Mouse (Mus musculus) adrenal gland, adult (tissue): ENCODE results near the gene Eif3k.
"Not testable (repeated sequence)": the region's sequence is repeated elsewhere in the genome, so short reads cannot be mapped to it uniquely, and the experiment has no call there.

Source experiments
- DNase-seq, 2 experiments: peaks; one replicate each; pipeline ENCODE4 v3.0.0; 2022 to 2023; ENCODE audit warnings: low spot score in 1 of 2; ENCODE audit not compliant: inconsistent age in 2 of 2

Eif3k gene

GRCm38 (mm10) chr7:28990766-28991273, 9.2 kb upstream of the Eif3k start:
- no peak for DNase-seq

GRCm38 (mm10) chr7:28985207-28985606, 3.5 kb upstream of the Eif3k start:
- no peak for DNase-seq

- no peak for DNase-seq
These were observed 2.8 kb upstream of the Eif3k start for GRCm38 (mm10) chr7:28984452-28984851.

GRCm38 (mm10) chr7:28983849-28984248, 2.2 kb upstream of the Eif3k start:
- DNase-seq, result no peak

- peak; percentile 38 to 47 for DNase-seq
These were observed 1.5 kb upstream of the Eif3k start for GRCm38 (mm10) chr7:28983141-28983564.

- peak in 1 of 2 experiments; percentile 57 for DNase-seq
These were observed 780 bp upstream of the Eif3k start for GRCm38 (mm10) chr7:28982274-28983013.

- DNase-seq, result no peak
These were observed 4.1 kb downstream of the Eif3k start for GRCm38 (mm10) chr7:28977556-28977955.

- DNase-seq, result peak; percentile 33 to 66
These were observed 8.6 kb downstream of the Eif3k start for GRCm38 (mm10) chr7:28973025-28973424.

- DNase-seq, result peak; percentile 76 to 90
These were observed 9.1 kb downstream of the Eif3k start for GRCm38 (mm10) chr7:28972542-28972985.

GRCm38 (mm10) chr7:28971770-28972269, 9.8 kb downstream of the Eif3k start:
- DNase-seq, result peak; percentile 74 to 87

- peak; percentile 66 to 71 for DNase-seq
These were observed 10.6 kb downstream of the Eif3k start for GRCm38 (mm10) chr7:28971029-28971428.

GRCm38 (mm10) chr7:28969672-28970394, 11.8 kb downstream of the Eif3k start:
- peak; percentile 21 to 60 for DNase-seq

GRCm38 (mm10) chr7:28969271-28969670, 12.4 kb downstream of the Eif3k start:
- DNase-seq, result no peak

- not testable (repeated sequence) for DNase-seq
These were observed 13.5 kb downstream of the Eif3k start for GRCm38 (mm10) chr7:28968120-28968519.

- DNase-seq, result peak in 1 of 2 experiments; percentile 60
These were observed 14.7 kb downstream of the Eif3k start for GRCm38 (mm10) chr7:28966751-28967505.

- DNase-seq, result no peak
These were observed 15.5 kb downstream of the Eif3k start for GRCm38 (mm10) chr7:28966181-28966580.

- DNase-seq, result peak in 1 of 2 experiments; percentile 67
These were observed 16.3 kb downstream of the Eif3k start for GRCm38 (mm10) chr7:28965346-28965840.

GRCm38 (mm10) chr7:28963399-28963923, 18.2 kb downstream of the Eif3k start:
- peak in 1 of 2 experiments; percentile 36 for DNase-seq

GRCm38 (mm10) chr7:28961927-28962670, 19.6 kb downstream of the Eif3k start, which contains the start of gene Actn4:
Gene Actn4, minus strand, starts transcription at chr7:28962340.
- peak; percentile 99 for DNase-seq

GRCm38 (mm10) chr7:28961584-28961926, 20.1 kb downstream of the Eif3k start:
- DNase-seq, result no peak
